Mouse (Mus musculus) heart, postnatal 0 days (tissue): Measurements from ENCODE around the gene Napepld. TPM values are rescaled to one million over a fixed set of nuclear protein-coding genes. Genes with fewer than 3 reads are reported as not detected.
"Not testable (repeated sequence)": the region's sequence is repeated elsewhere in the genome, so short reads cannot be mapped to it uniquely, and the experiment has no call there.

Source experiments
- ATAC-seq: fragments of 200-750 bp; cut with Nextera tagmentation; 2 replicates; pipeline ENCODE4 v1.8.0; 2017; ENCODE audit warnings: low read depth, moderate number of reproducible peaks, moderate library complexity; ENCODE audit not compliant: insufficient read depth
- DNase-seq: peaks from one replicate; pipeline ENCODE4 v3.0.0-alpha.2; 2016; ENCODE audit warnings: low spot score
- H3K27ac ChIP-seq: fragments of 300-500 bp; sonication (generic); 2 replicates; pipeline ENCODE4 v1.5.1; 2014; ENCODE audit warnings: low read depth, mild to moderate bottlenecking
- H3K27me3 ChIP-seq: fragments of 300-500 bp; sonication (generic); 2 replicates; pipeline ENCODE4 v1.6.1; 2014; ENCODE audit warnings: low read length, mixed read lengths; ENCODE audit not compliant: control insufficient read depth, insufficient read depth
- H3K36me3 ChIP-seq: fragments of 300-500 bp; sonication (generic); replicated peaks from 2 replicates; pipeline ENCODE4 v1.6.1; 2014; ENCODE audit warnings: low read length, mixed read lengths; ENCODE audit not compliant: control insufficient read depth, insufficient read depth
- H3K4me1 ChIP-seq: fragments of 300-500 bp; sonication (generic); 2 replicates; pipeline ENCODE4 v1.6.1; 2014; ENCODE audit warnings: antibody characterized with exemption; ENCODE audit not compliant: control insufficient read depth, insufficient read depth
- H3K4me2 ChIP-seq: fragments of 300-500 bp; sonication (generic); 2 replicates; pipeline ENCODE4 v1.6.1; 2014; ENCODE audit warnings: low read depth, mild to moderate bottlenecking, low read length, moderate library complexity
- H3K4me3 ChIP-seq: fragments of 300-500 bp; sonication (generic); 2 replicates; pipeline ENCODE4 v1.5.1; 2014; ENCODE audit warnings: low read depth, low read length
- H3K9ac ChIP-seq: fragments of 300-500 bp; sonication (generic); replicated peaks from 2 replicates; pipeline ENCODE4 v1.6.1; 2014; ENCODE audit warnings: low read depth, low read length, mixed read lengths
- H3K9me3 ChIP-seq: fragments of 300-500 bp; sonication (generic); replicated peaks from 2 replicates; pipeline ENCODE4 v1.6.1; 2016; ENCODE audit warnings: low read length; ENCODE audit not compliant: control insufficient read depth
- CTCF ChIP-seq: IDR thresholded peaks from 2 replicates; pipeline ENCODE4 v1.5.1; 2016; ENCODE audit warnings: antibody characterized with exemption, control low read depth, low read depth
- EP300 ChIP-seq: IDR thresholded peaks from 2 replicates; pipeline ENCODE4 v1.6.1; 2016; ENCODE audit warnings: antibody characterized with exemption, low read depth
- WGBS: fragments of 180-500 bp; shearing (Covaris S2); extraction: QIAGEN DNeasy Blood & Tissue Kit; methylation state at CpG from one replicate; pipeline ENCODE4 v1.1.7; 2014; 5-methylcytosine and 5-hydroxymethylcytosine counted together
- polyA plus RNA-seq: library from polyadenylated mRNA; unstranded; fragments of >200 nt; fragmentation: Nextera tagmentation; extraction: Ambion mirVana; gene quantifications from 2 replicates; pipeline ENCODE4 v1.2.1, GENCODE M21; 2015
- total RNA-seq: library from RNA; depleted of rRNA; stranded (reverse); fragments of >200 nt; gene quantifications from 2 replicates; pipeline ENCODE4 v1.2.3, GENCODE M21; 2014; ENCODE audit warnings: low replicate concordance

Napepld gene
- total and polyA plus RNA-seq, 2 experiments from 2014 or later = 3.1 to 11.3 TPM

- Histone ChIP-seq H3K36me3 (no peaks in the 10 kb centered on the region), H3K4me3 (no peak overlapping the region), H3K4me1 (no peaks in the 10 kb centered on the region), H3K27ac (no peak overlapping the region), H3K9me3 (no peaks in the 10 kb centered on the region), H3K4me2 (no peak overlapping the region), H3K9ac (no peak overlapping the region), H3K27me3 (no peaks in the 10 kb centered on the region)
- DNase-seq (no peak), ATAC-seq (no peak)
- 84% methylated on average over 2 of the region's 2 CpGs for WGBS
- TF ChIP-seq CTCF (no peak), EP300 (no peak)
Measured at GRCm38 (mm10) chr5:21719209-21719608, 18.0 kb upstream of the Napepld start.

- Histone ChIP-seq H3K9ac (no peak overlapping the region), H3K27ac (no peak overlapping the region), H3K4me3 (no peak overlapping the region), H3K36me3 (no peaks in the 10 kb centered on the region), H3K9me3 (no peaks in the 10 kb centered on the region), H3K27me3 (no peaks in the 10 kb centered on the region), H3K4me2 (no peak overlapping the region), H3K4me1 (no peaks in the 10 kb centered on the region)
- no peak for DNase-seq
- TF ChIP-seq CTCF (no peak), EP300 (no peak)
- WGBS = 82% methylated on average over 5 of the region's 5 CpGs
- no peak for ATAC-seq
Measured at GRCm38 (mm10) chr5:21718546-21718945, 17.4 kb upstream of the Napepld start.

GRCm38 (mm10) chr5:21717165-21717715, 16.0 kb upstream of the Napepld start:
- Histone ChIP-seq H3K4me3 (no peak overlapping the region), H3K4me1 (no peaks in the 10 kb centered on the region), H3K36me3 (no peaks in the 10 kb centered on the region), H3K9ac (no peak overlapping the region), H3K4me2 (no peak overlapping the region), H3K27me3 (no peaks in the 10 kb centered on the region), H3K27ac (no peak overlapping the region), H3K9me3 (no peaks in the 10 kb centered on the region)
- DNase-seq (no peak), ATAC-seq (no peak)
- 86% methylated on average over 10 of the region's 10 CpGs for WGBS
- TF ChIP-seq EP300 (no peak), CTCF (no peak)

- no peak overlapping the region for H3K9ac ChIP-seq
- no peak overlapping the region for H3K4me2 ChIP-seq
- no peak overlapping the region for H3K27ac ChIP-seq
- H3K36me3 ChIP-seq = no peaks in the 10 kb centered on the region
- WGBS = 89% methylated on average over 4 of the region's 4 CpGs
- no peaks in the 10 kb centered on the region for H3K9me3 ChIP-seq
- H3K4me1 ChIP-seq = no peaks in the 10 kb centered on the region
- ATAC-seq = no peak
- DNase-seq = no peak
- no peaks in the 10 kb centered on the region for H3K27me3 ChIP-seq
- no peak for TF ChIP-seq EP300
- TF ChIP-seq CTCF = no peak
- H3K4me3 ChIP-seq = no peak overlapping the region
Measured at GRCm38 (mm10) chr5:21714447-21714846, 13.3 kb upstream of the Napepld start.

- no peak overlapping the region for H3K4me2 ChIP-seq
- no peak overlapping the region for H3K9ac ChIP-seq
- no peaks in the 10 kb centered on the region for H3K27me3 ChIP-seq
- DNase-seq (no peak), ATAC-seq (no peak)
- no peaks in the 10 kb centered on the region for H3K9me3 ChIP-seq
- 54% methylated on average over 13 of the region's 13 CpGs for WGBS
- no peaks in the 10 kb centered on the region for H3K4me1 ChIP-seq
- H3K27ac ChIP-seq = no peak overlapping the region
- no peaks in the 10 kb centered on the region for H3K36me3 ChIP-seq
- TF ChIP-seq CTCF (no peak), EP300 (no peak)
- H3K4me3 ChIP-seq = no peak overlapping the region
Measured at GRCm38 (mm10) chr5:21712127-21712715, 11.0 kb upstream of the Napepld start.

- WGBS = 66% methylated on average over 8 of the region's 8 CpGs
Measured at GRCm38 (mm10) chr5:21708011-21708410, 6.8 kb upstream of the Napepld start.

More at GRCm38 (mm10) chr5:21708011-21708410, 6.8 kb upstream of the Napepld start:
- not testable (repeated sequence) for H3K9ac ChIP-seq, H3K27me3 ChIP-seq, H3K9me3 ChIP-seq, ATAC-seq, DNase-seq, H3K36me3 ChIP-seq, H3K27ac ChIP-seq, H3K4me1 ChIP-seq, H3K4me3 ChIP-seq, H3K4me2 ChIP-seq
